Mouse (Mus musculus): Measurements from ENCODE around the gene Mdfi.

GRCm38 (mm10) chr17:47766407-47767043 lies 68.0 kb downstream of the Mdfi start:
- TF ChIP-seq CTCF (IDR thresholded peaks at IDR 0.05; ENCODE audit: extremely low read depth, insufficient read depth, low read length) (no peak), POLR2A (IDR thresholded peaks at IDR 0.05; ENCODE audit: extremely low read depth, insufficient read depth, low read length) (no peak)

Data from cortical plate, adult 2 months (tissue).